Mouse (Mus musculus) right cerebral cortex, postnatal 10 days (tissue): Measurements from ENCODE around the gene Rbms3.

Experiments
- DNase-seq, 2 experiments: peaks; one replicate each; pipeline ENCODE4 v3.0.0; 2021; ENCODE audit warnings: low spot score in 2 of 2

The Rbms3 gene

DNA sequence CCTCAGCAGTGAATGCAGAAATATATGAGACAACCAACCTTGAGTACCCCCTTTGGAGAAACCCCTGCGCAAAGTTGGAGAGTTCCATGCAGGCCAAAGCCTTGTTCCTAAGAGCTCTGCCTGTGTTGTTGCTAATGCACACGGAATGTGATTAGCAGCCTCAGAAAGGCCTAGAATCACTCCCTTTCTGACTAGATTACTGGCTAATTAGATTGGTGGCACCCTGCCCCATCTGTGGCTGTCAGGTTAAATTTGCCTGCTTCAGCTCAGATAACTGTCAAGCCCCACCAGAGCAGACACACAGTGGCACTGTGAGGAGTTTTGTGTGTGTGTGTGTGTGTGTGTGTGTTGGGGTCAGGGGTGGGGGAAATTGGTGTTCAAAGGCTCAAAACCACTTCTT lies 724.1 kb downstream of the Rbms3 start:
- no peak for DNase-seq

DNA sequence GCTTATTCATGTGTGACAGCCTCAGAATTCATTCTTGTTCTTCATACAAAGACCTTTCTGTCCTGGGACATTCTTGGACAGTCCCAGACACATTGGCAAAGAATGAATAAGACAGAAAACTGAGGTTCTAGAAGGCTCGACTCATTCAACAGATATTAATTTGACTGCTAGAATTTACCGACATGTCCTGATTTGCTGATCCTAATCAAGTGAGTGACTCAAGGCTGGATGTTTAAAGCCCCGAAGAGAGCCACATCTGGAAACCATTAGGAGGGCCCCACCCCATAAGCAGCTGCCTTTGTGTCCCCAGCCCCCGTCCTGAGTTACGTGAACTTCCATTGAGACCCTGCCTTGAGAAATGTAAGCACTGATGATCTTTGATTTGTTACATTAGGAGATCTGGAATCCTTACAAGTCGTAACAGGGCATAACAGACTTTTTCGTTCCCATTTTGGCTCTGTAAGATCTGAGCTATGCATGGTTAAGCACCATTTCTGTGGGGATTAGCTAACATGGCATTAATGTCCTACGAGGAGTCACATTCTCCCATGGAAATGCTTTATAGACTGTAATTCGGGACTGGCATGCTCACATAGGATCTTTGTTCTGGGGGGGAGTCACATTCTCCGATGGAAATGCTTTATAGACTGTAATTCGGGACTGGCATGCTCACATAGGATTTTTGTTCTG lies 726.3 kb downstream of the Rbms3 start:
- DNase-seq: no peak

DNA sequence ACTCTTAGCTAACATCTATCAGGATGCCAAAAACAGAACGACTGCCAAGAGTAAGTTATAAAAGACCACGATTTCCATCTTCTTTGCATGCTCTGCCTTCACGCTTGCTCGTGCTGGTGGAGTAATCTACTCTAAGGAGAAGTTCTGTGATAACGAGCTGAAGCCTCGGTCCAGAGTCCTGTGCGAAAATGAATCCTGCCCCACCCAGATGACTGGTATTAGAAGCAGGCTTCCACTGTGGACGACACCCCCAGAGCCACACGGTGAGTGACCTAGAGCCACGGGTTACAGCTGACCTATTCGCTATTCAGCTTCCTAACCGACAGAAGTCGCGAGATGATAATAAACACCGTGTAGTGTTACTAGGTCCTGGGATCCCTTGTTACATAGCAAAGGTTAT lies 730.3 kb downstream of the Rbms3 start:
- no peak for DNase-seq

DNA sequence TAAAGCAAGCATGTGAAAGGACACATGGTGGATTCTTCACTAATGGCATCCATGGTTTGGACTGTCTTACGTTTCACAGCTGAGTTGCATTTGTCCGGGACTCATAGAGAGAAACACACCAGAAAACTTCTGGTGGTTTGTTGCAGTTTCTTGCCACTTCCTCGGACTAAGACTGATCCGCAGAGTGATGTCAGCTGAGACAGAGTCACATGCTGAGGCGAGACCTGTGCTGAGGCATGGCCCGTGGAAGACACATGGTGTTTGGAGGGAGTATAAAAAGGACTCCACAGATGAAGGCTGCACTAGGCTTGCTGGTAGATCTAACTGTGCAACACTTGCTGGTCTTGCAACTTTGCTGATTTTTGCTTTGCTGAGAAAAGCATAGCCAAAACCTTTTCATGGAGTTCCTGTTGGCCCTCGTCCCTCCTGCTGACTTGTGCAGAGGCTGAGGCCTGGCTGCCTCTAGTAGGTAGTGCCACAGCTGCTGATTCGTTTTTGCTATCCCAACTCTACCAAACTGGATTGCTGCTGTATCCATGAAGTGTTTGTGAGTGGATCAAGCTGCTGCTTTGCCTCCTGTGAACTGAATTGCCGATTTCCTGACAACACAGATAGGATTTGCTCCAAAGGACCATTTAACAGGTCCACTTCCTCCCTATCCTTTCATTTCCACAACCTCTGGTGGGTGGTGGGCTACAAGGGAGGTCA lies 742.6 kb downstream of the Rbms3 start:
- no peak for DNase-seq

DNA sequence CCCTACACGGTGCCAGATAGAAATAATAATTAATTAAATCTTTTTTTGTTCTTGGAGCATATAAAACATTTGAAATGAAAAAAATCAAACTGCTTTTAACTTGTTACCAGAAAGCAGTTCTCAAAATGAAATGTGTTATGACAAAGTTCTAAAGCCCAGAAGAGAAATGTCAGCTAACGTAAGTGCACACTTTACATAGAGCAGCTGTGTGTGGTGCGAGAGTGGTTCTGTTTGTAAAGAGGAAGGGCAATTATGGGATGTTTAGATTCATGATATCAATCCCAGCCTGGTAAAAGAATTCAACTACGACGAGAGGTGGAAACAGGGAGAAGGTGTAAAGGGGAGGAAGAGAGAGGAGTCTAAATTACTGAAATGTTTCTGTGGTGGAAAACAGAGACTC lies 744.1 kb downstream of the Rbms3 start:
- DNase-seq: no peak

DNA sequence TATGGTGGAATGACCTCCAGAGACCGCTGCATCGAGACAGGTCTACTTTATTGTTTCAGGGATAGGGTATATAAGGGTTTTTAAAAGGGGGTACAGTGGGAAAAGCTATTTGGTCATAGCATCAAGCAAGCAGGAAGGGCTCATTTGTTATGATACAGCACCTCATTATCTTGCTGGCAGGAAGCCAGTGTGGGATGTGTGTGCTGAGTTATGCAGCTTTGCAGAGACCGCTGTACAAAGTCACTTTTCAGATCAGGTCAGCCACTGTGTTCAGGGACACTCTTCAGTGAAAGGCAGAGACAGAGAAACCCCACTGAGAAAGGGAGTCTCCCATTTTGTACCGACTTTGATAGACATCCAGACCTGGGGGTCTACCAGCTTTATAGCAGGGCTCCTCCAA lies 749.2 kb downstream of the Rbms3 start:
- DNase-seq: no peak

DNA sequence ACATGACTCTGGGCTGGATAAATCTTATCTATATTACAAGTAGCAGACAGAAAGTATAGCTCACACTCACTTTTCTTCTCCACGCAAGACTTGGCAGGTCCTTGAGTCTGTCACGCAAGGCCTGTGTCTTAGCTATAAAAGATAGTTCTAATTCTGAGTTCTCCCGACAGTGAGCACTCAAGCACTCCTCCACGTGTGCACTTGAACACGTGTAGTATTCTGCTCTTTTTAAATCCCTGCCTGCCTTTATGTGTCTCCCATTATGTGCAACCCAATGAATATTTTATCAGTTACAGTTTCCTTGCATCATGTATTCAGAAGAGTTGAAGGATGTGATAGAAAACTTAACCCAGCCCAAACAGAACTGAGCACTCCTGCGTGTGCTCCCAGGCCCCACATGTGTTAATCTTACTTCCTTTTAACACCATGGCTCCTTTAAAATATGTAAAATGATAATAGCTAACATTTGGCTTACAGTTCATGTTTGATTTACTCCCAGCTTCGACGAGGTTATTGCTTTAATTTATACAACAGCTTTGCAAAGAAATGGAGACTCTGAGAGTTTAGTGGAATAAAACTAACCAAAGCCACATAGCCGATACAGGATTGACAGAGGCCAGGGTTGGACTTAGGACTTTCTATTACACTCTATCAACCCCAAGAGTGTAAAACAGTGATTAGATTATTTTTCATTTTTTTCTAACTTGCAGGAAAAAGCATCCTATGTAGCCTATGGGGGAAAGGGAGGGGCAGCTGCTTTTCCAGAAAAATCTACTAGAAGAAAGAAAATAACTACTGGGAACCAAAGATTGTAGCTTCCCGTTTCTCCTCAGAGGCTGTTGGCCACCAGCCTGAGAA lies 749.9 kb downstream of the Rbms3 start:
- no peak for DNase-seq

DNA sequence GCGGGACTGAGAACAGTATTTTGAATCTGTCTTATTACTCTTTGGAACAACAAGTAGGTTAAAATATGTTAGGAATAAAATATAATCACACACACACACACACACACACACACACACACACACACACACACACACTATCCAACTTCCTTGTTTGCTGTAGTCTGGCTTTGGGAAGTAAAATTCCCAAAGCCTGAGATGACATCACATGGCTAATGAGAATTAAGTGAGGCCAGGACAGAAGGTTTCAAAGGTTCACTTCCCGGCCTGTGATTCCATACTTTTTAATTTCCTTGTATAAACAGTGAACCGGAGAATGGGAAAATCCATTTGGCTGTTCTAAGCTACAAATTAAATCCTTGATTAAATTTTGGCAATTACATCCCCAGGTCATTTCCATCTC lies 752.9 kb downstream of the Rbms3 start:
- no peak for DNase-seq

DNA sequence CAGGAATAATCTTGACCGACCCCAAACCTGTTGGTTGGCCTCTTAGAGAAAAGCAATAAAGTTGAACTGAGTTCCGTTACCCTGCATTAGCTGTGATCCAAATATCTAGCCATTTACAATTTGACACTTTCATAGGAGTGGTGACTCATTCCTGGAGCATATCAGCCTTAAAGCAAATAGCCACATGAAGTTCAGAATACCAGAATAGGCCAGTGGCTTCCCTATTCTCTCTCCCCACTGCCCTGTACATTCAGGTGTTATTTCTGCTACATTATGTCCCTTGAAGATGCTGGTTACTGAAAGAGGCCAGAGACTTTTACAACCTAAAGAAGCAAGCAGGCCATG lies 755.8 kb downstream of the Rbms3 start:
- no peak for DNase-seq

DNA sequence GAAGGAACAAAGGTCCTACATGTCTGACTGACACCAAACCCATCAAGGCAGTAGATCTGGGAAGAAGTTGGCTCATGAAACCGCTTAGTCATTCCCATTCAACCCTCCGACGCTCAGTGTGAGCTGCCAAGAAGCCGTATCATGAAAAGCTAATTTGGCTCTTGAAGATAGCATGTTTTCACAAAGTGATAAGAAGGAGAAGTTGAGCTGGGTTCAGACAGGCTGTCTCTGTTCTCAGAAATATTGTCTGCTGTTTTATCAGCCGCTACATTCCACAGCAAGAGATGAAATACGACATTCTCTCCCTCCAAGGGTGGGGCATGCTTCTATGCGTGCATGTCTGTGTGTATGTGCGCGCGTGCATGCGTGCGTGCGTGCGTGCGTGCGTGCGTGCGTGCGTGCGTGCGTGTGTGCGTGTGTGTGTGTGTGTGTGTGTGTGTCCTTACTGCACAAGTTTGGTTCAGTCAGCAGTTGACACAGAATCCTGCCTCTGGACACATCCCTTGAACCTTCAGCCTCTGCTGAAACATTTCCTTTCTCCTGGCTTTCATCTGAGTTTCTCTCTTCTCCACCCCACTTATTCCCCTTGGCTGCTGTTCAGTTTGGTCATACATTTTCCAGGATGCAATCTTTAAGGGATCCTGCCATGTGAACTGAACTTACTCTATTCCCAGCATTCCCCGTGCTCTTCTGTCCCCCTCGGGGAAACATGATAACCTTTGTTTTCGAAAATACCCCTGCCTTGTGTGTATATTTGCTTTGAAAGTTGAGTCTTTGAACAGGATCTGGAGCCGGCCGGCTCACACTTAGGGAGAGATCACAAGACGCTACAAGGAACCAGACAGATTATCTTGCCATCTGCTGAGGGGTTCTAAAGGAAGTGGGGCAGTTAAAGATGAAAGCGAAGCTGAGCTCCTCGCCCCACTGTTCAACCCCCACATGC lies 756.4 kb downstream of the Rbms3 start:
- DNase-seq: peak; percentile 34 to 40

DNA sequence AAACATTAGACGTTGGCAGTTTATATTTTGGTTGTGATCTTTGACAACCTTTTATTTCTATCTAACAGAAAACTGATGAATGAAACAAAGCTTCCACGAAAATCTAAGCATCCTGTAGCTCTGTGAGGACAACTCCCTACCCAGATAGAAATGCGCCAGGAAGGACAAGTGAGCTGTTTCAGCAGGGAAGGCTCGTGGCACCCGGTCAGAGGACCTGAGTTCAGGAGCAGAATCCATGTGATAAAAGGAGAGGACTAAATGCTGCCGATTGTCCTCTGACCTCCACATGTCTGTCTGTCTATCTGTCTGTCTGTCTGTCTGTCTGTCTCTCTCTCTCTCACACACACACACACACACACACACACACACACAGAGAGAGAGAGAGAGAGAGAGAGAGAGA lies 757.4 kb downstream of the Rbms3 start:
- DNase-seq: no peak

DNA sequence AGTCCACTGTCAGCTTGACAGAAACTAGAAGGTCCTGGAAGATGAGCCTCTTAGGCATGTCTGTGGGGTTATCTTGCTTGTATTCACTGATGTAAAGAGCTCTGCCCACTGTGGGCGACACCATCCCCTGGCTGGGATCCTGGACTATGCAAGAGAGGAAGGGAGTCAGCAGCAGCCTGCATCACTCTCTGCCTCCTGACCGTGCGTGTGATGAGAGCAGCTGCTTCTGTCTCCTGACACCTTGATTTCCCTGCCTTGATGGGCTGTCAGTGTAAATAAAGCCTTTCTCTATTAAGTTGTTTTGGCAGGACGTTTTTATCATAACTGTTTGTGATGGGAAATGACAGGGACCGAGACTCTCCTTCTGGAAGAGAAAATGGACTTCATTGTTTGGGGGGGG lies 758.1 kb downstream of the Rbms3 start:
- DNase-seq: no peak

DNA sequence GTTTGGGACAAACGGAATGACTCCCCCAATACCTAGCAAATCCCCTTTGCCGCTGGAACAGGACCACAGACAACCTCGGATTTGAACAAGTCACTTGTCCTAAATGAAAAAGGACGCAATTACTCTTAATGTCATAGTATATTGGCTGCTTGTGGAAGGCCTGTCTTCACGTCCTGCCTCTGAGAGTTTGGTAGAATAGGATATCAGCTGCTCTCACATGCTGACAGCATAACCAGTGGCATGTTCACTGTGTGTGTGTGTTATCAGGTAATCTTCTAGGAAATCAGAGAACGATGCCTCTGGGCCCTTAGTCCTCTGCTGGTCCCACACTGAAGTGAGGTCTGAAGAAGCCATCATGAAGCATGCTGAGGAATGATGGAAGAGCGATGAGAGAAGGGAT lies 763.7 kb downstream of the Rbms3 start:
- DNase-seq: no peak

DNA sequence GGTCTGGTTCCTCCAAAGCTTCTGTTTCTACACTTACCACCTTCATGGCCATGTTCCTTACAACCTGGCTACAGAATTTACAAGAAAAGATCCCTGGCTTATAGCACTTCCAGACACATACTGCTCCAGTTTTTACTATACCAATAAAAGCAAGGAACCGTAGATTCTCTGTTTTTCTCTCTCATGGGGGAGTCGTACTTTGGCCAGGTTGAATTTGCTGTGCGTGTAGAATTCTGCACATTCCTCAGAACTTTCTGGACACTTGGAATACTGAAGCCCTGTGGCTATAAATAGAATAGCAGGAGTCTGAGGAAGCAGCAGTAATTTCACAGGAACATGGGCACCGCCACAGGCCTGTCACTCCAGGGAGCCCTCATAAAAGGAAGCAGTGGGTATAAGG lies 766.1 kb downstream of the Rbms3 start:
- DNase-seq: no peak

DNA sequence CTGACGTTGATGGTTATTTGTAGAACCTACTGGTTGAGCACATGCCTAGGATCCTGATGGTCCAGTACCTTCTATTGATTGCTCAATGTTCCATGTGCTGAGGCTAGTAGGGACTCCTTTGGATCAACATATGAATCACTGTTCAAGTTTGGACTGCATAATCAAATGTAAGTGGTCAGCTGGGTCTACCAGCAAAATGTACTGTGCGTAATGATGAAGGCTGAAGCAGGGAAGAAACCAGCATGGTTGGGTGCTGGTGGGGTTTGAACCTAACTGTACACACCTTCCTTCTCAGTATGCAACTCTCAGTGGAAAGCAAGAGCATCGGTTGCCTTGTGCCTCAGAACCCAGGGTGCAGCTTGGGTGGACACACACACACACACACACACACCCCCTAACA lies 767.4 kb downstream of the Rbms3 start:
- no peak for DNase-seq

DNA sequence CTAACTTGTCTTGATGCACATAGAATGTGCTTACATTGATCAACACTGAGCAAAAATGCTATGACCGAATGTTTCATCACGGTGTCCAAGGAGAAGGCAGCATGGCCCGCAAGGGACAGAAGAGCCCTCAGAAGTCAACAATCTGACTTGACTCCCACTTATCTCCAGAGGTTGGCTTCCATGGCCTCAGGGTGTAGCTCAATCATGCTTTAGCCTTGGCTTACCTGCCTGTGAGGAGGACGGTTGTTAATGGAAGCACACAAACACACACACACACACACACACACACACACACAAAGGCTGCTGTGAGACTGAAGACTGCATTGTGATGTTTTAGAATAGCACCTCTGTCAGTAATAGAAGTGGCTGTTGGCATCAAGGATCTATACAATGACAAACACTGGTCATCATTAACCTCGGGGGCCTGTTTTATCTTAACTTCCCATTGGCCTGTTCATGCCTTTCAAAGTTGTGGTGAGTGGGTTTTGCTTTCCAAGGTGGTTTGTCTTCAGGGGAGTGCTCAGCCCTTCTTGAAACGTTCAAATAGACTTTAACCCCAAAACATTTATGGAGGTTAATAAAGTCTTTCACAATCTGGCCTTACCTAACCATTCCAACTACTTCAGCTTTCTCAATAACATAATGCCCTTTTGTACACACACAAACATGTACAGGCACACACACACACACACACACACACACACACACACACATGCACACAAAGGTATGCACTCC lies 771.7 kb downstream of the Rbms3 start:
- no peak for DNase-seq

DNA sequence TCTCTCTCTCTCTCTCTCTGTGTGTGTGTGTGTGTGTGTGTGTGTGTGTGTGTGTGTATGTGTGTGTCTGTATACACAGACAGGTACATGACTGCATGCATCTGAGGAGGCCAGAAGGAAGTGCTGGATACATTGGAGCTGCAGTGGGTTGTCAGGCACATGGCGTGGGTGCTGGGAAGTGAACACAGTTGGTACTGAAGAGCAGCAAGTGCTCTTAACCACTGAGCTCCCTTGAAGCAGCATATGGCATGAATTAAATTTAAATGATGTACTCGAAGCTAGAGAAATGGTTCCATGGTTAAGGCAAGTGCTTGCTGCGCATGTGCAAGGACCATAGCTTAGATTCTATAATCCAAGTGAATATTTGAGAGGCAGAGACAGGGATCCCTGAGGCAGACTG lies 772.6 kb downstream of the Rbms3 start:
- DNase-seq: peak; percentile 46 to 62

DNA sequence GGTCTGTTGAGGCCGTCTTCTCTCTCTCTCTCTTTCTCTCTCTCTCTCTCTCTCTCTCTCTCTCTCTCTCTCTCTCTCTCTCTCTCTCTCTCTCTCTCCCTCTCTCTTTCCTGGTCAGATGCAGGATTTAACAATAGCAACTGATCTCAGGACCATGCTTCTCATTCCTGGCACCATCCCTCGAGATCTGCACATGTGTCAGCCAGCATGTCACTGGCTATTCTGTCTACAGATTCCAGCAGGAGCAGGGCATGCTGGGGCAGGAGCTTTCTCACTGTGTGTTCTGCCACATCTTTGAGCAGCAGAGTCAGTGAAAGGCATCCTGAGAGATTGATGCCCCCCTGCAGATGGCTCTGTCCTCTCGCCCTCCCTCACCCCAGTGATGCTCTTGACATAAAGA lies 774.0 kb downstream of the Rbms3 start:
- DNase-seq: no peak

DNA sequence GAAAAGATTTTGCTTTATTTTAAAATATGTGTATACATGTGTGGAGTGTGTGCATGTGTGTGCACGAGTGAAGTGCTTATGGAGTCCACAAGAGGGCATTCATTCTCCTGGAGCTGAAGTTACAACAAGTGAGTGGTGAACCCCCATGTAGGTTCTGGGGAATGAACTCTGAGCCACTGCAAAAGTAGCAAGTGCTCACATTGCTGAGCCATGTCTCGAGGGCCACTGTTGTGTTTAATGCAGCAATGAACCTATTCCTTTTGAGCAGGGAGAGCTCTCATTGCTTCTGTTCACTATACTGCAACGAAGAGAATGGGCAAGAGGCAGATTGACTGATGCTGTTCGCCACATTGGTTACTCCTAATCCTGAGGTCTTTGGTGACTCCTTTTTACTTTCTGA lies 780.8 kb downstream of the Rbms3 start:
- no peak for DNase-seq

DNA sequence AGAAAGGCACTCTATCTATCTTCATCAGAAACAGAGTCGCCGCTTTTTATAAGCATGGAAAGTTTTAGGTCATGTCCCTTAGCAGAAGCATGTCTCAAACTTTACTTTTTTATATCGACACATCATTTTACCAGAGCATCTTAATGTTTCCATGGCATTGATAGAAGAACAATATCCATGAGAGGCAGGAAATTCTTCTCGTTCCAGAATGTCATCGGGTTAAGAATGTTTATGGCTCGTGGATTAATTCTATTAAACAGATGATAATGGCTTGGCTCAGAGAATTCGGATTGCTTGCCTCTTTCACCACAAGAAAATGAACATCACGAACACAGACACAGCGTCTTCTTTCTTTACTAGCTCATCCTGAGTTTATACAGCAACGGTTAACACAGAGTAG lies 781.5 kb downstream of the Rbms3 start:
- no peak for DNase-seq
